Mouse (Mus musculus) bone marrow, adult 2 months (tissue): ENCODE data around the gene Flywch2.

Source experiments
- CTCF ChIP-seq: fragments of 200-500 bp; IDR thresholded peaks from 2 replicates; pipeline ENCODE4 v1.5.1; 2011; ENCODE audit warnings: low read length, control low read depth; ENCODE audit not compliant: control insufficient read depth, insufficient read depth
- POLR2A ChIP-seq: fragments of 200-500 bp; IDR thresholded peaks from 2 replicates; pipeline ENCODE4 v1.6.1; 2011; ENCODE audit warnings: low read depth, mild to moderate bottlenecking, control low read depth, low read length, borderline replicate concordance; ENCODE audit not compliant: control insufficient read depth

DNA sequence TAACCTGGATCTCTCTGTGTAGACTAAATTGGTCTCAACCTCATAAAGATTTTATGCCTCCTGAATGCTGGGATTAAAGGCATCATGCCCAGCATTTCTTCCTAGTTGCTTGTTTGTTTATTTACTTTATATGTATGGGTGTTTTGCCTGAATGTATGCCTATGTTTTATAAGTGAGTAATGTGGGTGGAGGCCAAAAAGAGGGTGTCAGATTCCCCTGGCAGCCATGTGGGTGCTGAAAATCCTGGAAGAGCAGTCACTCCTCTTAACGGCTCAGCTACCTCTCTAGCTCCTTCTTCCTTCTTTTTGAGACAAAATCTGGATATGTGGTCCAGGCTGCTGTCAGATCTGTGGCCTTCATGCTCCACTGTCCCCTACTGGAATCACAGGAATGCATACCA lies 55.4 kb downstream of the Flywch2 start:
- TF ChIP-seq CTCF (no peak), POLR2A (no peak)
